Mouse (Mus musculus) neural tube, embryonic 10.5 days (tissue): ENCODE results near the gene Dcaf12l1.
"Not testable (repeated sequence)": the region's sequence is repeated elsewhere in the genome, so short reads cannot be mapped to it uniquely, and the experiment has no call there.

Experiments
- DNase-seq: peaks from one replicate; pipeline ENCODE4 v3.0.0-alpha.2; 2017; ENCODE audit warnings: low spot score; ENCODE audit errors: extremely low spot score

Dcaf12l1 gene

GRCm38 (mm10) chrX:44789761-44790411 is at the start of gene Dcaf12l1:
Gene Dcaf12l1, minus strand, starts transcription at chrX:44790197.
- peak; percentile 61 for DNase-seq

- DNase-seq, result not testable (repeated sequence)
Measured at GRCm38 (mm10) chrX:44809356-44809755, 19.4 kb upstream of the Dcaf12l1 start.

- DNase-seq, result no peak
Measured at GRCm38 (mm10) chrX:44789036-44789760, 799 bp downstream of the Dcaf12l1 start.
